Mouse (Mus musculus) monocyte, adult 2 months (primary cell): ENCODE measurements around the gene Cyp17a1.

Source experiments
- DNase-seq, 2 experiments: peaks; one replicate each; pipeline ENCODE4 v3.0.0; 2022; ENCODE audit warnings: low spot score in 2 of 2, low read depth in 1 of 2

Cyp17a1 gene

GRCm38 (mm10) chr19:46675641-46676040 lies 2.7 kb upstream of the Cyp17a1 start:
- no peak for DNase-seq

GRCm38 (mm10) chr19:46670691-46671090 lies 2.3 kb downstream of the Cyp17a1 start:
- DNase-seq, result no peak

- no peak for DNase-seq
Observed at GRCm38 (mm10) chr19:46669802-46670201, 3.2 kb downstream of the Cyp17a1 start.

GRCm38 (mm10) chr19:46668263-46668662 lies 4.7 kb downstream of the Cyp17a1 start:
- DNase-seq, result no peak

GRCm38 (mm10) chr19:46667300-46667699 lies 5.7 kb downstream of the Cyp17a1 start:
- no peak for DNase-seq

GRCm38 (mm10) chr19:46665474-46665873 lies 7.5 kb downstream of the Cyp17a1 start:
- DNase-seq, result no peak

GRCm38 (mm10) chr19:46662784-46663183 lies 10.2 kb downstream of the Cyp17a1 start:
- DNase-seq, result no peak

- no peak for DNase-seq
Observed at GRCm38 (mm10) chr19:46662214-46662613, 10.8 kb downstream of the Cyp17a1 start.

- no peak for DNase-seq
Observed at GRCm38 (mm10) chr19:46661511-46661910, 11.5 kb downstream of the Cyp17a1 start.

GRCm38 (mm10) chr19:46658851-46659250 lies 14.1 kb downstream of the Cyp17a1 start:
- no peak for DNase-seq

GRCm38 (mm10) chr19:46658348-46658747 lies 14.6 kb downstream of the Cyp17a1 start:
- no peak for DNase-seq

- no peak for DNase-seq
Observed at GRCm38 (mm10) chr19:46657339-46658020, 15.5 kb downstream of the Cyp17a1 start.

- DNase-seq, result no peak
Observed at GRCm38 (mm10) chr19:46656151-46656840, 16.7 kb downstream of the Cyp17a1 start.

GRCm38 (mm10) chr19:46655626-46656025 lies 17.3 kb downstream of the Cyp17a1 start:
- no peak for DNase-seq

GRCm38 (mm10) chr19:46653616-46654235 lies 19.2 kb downstream of the Cyp17a1 start:
- no peak for DNase-seq

- DNase-seq, result no peak
Observed at GRCm38 (mm10) chr19:46653188-46653587, 19.8 kb downstream of the Cyp17a1 start.

- peak; percentile 44 to 72 for DNase-seq
Observed at GRCm38 (mm10) chr19:46648565-46648964, 24.4 kb downstream of the Cyp17a1 start.

- DNase-seq, result peak in 1 of 2 experiments; percentile 4
Observed at GRCm38 (mm10) chr19:46647850-46648249, 25.1 kb downstream of the Cyp17a1 start.

- no peak for DNase-seq
Observed at GRCm38 (mm10) chr19:46647254-46647653, 25.7 kb downstream of the Cyp17a1 start.

GRCm38 (mm10) chr19:46646041-46646481 lies 26.9 kb downstream of the Cyp17a1 start:
- no peak for DNase-seq

GRCm38 (mm10) chr19:46644793-46645602 lies 28.0 kb downstream of the Cyp17a1 start:
- DNase-seq, result no peak
